Mouse (Mus musculus): ENCODE data around the gene Mtr. TPM values are rescaled to one million over a fixed set of nuclear protein-coding genes. Genes with fewer than 3 reads are reported as not detected.
"Not testable (repeated sequence)": the region's sequence is repeated elsewhere in the genome, so short reads cannot be mapped to it uniquely, and the experiment has no call there.

Gene Mtr
- total RNA-seq, 2 experiments from 2014 or later: 8.6 to 13.0 TPM

DNA sequence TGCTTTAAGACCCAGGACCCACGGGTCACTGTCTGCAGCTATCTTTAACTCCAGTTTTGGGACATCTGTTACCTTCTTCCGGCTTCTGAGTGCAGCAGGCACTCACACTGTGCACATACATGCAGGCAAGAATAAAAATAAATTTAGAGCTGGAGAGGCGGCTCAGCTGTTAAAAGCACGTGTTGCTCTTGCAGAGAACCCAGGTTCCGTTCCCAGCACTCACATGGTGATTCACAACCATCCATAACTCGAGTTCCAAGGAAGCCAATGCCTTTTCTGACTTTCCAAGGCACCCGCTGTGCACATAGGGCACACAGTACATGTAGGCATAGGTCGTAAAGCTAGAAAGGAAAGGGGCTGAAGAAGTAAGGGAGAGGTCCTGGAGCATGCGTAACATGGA, 90.6 kb downstream of the Mtr start:
- no peak for ATAC-seq (replicated peaks; ENCODE audit: low FRiP score, poor library complexity, severe bottlenecking)

DNA sequence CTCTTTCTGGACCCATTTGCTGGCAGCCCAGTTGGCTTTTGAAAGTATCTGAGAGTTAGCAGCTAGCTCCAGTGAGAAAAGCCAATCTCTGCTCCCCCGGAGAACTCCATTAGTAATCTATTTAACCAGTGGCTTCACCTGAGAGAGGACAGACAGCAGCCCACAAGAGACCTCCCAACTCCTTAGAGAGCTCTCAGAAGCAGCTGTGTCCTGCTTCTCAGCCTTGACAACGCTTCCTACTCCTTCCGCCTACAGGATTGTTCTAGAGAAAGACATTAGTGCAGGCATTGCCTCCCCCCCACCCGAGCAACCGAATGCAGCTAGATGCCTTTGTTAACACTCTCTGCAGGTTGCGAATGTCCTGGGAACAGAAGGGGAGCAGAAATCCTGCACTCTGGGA, 91.5 kb downstream of the Mtr start:
- no peak for ATAC-seq (replicated peaks; ENCODE audit: low FRiP score, poor library complexity, severe bottlenecking)

DNA sequence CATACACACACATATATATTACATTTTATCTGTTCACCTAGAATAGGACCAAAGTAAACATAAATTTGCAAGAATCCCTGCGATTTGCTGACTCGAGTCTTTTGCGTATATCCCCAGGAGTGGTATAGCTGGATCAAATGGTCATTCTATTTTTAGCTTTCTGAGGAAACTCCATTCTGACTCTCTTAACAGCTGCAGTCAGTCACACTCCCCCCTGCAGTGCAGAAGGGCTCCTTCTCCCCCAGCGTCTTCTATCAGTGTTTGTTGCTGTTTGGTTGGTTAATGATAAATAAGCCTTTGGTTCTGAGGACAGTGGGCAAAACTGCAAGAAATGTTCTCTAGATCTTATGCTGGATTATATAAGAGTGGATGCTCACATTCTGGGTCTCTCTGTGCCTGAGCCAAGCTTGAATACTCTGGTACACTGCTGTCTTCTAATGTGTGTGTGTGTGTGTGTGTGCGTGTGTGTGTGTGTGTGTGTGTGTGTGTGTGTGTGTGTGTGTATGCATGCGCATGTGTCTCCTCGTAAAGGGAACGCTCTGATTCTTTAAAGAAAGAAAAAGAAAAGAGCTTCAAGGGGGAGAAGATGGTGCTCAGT, 92.4 kb downstream of the Mtr start:
- ATAC-seq (replicated peaks; ENCODE audit: low FRiP score, poor library complexity, severe bottlenecking): no peak

DNA sequence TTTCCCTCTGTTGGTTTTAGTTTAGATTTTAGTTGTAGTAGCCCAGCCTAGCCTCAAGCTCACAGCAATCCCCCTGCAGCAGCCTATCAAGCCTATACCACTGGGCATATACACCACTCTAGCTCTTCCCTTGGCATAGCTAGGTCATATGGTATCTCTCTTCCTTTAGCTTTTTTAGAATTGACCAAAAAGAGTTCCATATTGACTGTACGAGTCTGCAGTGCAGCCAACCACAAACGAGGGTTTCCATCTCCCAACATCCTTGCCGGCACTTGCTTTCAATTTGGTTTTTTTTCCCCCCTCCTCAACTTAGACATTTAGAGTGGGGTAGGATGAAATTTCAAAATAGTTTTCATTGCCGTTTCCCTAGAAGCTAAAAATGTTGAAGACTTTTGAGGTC, 95.5 kb downstream of the Mtr start:
- ATAC-seq (replicated peaks; ENCODE audit: low FRiP score, poor library complexity, severe bottlenecking): no peak

DNA sequence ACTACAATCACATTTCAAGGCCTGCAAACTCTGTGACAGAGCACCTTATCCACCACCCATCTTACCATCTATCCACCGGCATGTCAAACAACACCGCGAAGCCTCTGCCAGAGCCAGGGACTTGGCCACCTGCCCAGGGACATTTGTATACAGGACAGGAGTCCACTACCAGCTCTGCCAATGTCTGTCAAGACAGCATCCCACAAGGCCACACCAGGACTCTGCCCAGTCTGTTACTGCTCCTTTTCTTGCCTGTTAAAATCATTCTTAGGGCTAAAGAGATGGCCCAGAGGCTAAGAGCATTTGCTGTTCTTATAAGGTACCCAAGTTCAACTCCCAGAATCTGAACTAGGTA, 97.8 kb downstream of the Mtr start:
- no peak for ATAC-seq (replicated peaks; ENCODE audit: low FRiP score, poor library complexity, severe bottlenecking)

DNA sequence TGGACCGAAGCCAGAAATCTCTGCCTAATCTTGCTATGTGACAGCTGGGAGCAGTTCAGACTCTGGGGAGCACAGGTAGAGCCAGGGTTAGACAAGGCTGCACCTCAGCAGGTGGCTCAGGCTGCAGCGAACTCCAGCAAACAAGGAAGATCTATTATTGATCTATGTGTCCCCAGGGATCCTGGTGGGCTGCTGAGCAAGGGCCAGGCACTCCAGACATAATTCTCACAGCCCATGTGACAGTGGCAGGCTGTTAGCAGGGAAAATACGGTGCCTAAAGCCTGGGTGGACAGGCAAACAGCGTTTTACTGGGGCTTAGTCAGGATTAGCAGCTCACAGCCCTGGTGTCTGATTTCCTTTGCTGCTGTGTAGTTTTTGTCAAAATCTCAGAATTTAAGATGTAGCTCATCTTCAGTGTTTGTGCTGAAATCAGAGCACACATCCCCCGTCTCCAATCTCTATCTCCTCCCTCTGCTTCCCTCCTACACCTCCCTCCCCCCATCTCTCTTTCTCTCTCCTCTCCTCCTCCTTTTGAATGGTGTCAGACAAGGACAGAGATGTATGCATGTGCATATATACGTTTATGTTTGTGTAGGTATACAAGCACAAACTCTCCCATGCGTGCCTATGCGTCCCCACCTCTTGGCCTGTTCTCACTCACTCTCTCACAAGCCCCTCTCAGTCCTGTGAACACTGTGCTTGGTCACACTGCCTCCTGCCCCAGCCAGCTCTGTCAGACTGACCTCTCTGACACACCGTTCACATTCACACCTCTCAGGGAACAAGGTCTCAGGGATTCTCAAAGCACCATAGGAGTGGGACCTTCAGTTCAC, 98.4 kb downstream of the Mtr start:
- no peak for ATAC-seq (replicated peaks; ENCODE audit: low FRiP score, poor library complexity, severe bottlenecking)

DNA sequence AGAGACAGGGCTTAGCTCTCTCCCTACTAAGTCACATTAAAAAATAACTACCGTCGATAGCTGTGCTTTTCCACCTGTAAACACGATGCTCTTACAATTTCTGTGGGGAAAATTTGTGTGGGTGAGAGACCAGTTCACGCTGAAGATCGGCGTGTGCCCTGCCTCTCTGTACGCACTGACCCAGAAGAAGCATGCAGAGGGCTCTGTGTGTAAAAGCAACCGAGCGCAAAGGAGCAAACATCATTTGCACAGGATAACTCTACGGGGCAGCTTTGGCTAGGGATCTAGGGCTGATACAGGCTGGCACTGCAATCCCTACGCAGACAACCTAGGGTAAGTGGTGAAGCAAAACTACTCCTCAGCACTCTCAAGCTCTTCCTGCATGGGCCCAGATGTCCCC, 104.0 kb downstream of the Mtr start:
- ATAC-seq (replicated peaks; ENCODE audit: low FRiP score, poor library complexity, severe bottlenecking): no peak

DNA sequence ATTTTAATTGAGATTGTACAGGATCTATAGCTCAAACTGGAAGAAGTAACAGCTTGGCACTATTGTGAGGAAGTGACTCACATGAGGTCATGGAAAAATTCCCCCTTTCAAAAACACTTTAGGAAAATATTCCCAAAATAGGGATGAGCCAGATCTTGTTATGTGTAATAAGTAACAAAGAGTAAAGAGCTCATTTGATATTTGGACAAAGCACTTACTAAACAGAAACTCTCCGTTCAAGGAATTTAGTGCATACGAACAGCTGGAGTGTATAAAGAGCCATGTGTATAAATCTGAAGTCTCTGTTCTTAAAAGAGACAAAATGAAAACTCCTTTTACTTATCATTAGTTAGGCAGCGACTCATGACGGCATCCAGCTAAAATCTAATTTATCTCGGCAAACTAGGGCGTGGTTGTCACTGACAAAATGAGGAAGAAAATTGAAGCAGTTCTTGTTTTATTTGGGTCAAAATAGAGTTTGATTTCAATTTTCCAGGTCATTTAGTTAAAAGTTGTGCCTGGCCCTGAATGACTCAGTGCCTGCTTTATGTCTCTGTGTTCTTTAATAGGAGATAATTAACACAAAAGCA, 110.9 kb downstream of the Mtr start:
- no peak for ATAC-seq (replicated peaks; ENCODE audit: low FRiP score, poor library complexity, severe bottlenecking)

DNA sequence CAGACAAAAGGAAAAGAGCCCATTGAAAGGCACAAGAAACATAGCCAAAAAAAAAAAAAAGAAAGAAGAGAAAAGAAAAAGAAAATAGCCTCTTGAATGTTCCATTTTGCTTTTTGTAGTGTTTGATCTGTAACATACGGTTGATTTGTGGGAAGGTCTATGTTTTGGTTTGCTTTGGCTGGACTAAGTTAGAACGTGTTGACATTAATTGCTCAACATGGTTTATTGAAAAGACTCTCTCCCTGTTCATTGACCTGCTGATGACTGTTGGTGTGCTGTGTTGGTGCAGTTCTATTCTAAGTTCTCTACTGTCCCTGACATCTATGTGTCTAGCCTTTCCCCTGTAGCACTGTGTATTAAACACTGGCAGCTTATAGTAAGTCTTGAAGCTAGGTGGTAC, 111.5 kb downstream of the Mtr start:
- no peak for ATAC-seq (replicated peaks; ENCODE audit: low FRiP score, poor library complexity, severe bottlenecking)

DNA sequence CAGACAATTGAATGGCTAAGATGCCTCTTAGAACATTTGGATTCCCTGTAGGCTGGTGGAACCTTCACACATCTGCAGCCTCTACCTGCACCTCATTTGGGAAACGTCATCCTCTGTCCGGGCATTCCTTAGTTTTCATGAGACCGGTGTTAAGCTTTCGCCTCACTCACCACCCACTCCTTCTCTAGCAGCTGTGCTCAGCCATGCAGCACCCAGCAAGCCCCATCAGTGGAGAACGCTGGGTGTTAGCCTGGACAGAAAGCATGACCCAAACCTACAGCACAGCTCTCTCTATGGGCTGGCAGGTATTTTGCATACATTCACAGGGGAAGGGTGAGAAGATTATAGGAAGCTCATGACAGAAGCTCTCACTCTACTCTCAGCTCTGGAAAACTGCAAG, 114.6 kb downstream of the Mtr start:
- no peak for ATAC-seq (replicated peaks; ENCODE audit: low FRiP score, poor library complexity, severe bottlenecking)

DNA sequence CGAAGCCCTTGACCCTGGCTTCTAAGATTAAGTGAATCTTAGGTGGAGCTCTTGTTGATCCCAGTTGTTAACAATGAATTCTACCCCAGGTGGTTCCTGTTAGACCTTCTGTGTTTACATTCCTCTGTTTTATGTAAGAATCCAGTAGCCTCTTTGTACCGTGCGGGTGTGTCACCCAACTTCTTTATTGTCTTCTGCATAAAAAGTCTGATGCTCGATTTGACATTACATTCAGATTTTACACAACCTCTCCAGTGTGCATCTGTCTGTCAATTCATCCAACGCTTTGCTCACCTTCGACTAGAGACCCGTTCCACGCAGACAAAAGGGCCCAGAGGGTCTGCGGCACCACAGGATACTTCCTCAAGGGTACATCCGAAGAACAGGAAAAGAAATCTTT, 121.5 kb downstream of the Mtr start:
- ATAC-seq (replicated peaks; ENCODE audit: low FRiP score, poor library complexity, severe bottlenecking): not testable (repeated sequence)

DNA sequence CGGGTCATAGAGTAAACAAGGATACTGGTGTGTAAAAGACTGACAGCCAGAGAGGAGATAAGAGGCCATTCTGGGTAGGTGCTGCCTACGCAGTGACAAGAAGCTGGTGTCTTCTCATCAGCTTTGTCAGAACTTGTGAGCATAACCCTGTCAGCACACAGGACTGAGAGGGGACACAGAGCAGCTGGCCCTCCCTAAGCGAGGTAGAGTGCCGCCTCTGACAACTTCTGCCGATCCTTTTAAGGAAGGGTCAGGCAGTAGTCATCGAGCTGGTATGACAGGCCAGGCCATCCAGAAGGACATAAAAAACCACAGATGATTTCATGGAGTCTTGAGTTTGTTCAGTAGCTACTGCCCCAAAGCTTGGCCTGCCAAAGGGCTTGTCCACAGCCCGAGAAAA, 124.4 kb downstream of the Mtr start:
- ATAC-seq (replicated peaks; ENCODE audit: low FRiP score, poor library complexity, severe bottlenecking): no peak

Other genes starting within 250 kb of the Mtr start
- gene Ryr2, start 151.2 kb downstream of the Mtr start, total RNA-seq (2015; ENCODE audit: low replicate concordance): not detected in 2 replicates
- gene Ryr2, start 151.2 kb downstream of the Mtr start, total RNA-seq (2017; ENCODE audit: low replicate concordance): not detected in 2 replicates
- not detected in 2 replicates for gene Actn2, start 82.6 kb upstream of the Mtr start, total RNA-seq (2015; ENCODE audit: low replicate concordance)
- not detected in 2 replicates for gene Actn2, start 82.6 kb upstream of the Mtr start, total RNA-seq (2017; ENCODE audit: low replicate concordance)
- gene Heatr1, start 136.9 kb upstream of the Mtr start, total RNA-seq (2015; ENCODE audit: low replicate concordance): 10.2 and 11.3 TPM in 2 replicates
- 14.9 and 25.9 TPM in 2 replicates for gene Heatr1, start 136.9 kb upstream of the Mtr start, total RNA-seq (2017; ENCODE audit: low replicate concordance)
- gene Lgals8, start 206.8 kb upstream of the Mtr start, total RNA-seq (2015; ENCODE audit: low replicate concordance): 10.9 and 13.3 TPM in 2 replicates
- gene Lgals8, start 206.8 kb upstream of the Mtr start, total RNA-seq (2017; ENCODE audit: low replicate concordance): 11.7 and 15.3 TPM in 2 replicates